Mouse (Mus musculus): Measurements from ENCODE around the gene Gm20388.
"Not testable (repeated sequence)": the region's sequence is repeated elsewhere in the genome, so short reads cannot be mapped to it uniquely, and the experiment has no call there.

Gene Gm20388

GRCm38 (mm10) chr8:122606810-122607209 lies 2696.2 kb downstream of the Gm20388 start:
- no peak for DNase-seq (ENCODE audit: low spot score)

- no peak for DNase-seq (ENCODE audit: low spot score)
Measured at GRCm38 (mm10) chr8:122610209-122610608, 2699.6 kb downstream of the Gm20388 start.

- no peak for DNase-seq (ENCODE audit: low spot score)
Measured at GRCm38 (mm10) chr8:122610612-122611277, 2700.1 kb downstream of the Gm20388 start.

GRCm38 (mm10) chr8:122611295-122612133 lies 2700.9 kb downstream of the Gm20388 start, which contains the start of the genes Galns and Trappc2l:
Gene Galns, minus strand, starts transcription at chr8:122611463.
Gene Trappc2l, plus strand, starts transcription at chr8:122611640.
- DNase-seq (ENCODE audit: low spot score) = peak; percentile 100

GRCm38 (mm10) chr8:122616181-122616905 lies 2705.7 kb downstream of the Gm20388 start:
- DNase-seq (ENCODE audit: low spot score) = no peak

GRCm38 (mm10) chr8:122617947-122618546 lies 2707.4 kb downstream of the Gm20388 start:
- DNase-seq (ENCODE audit: low spot score) = peak; percentile 83

GRCm38 (mm10) chr8:122618660-122619378 lies 2708.2 kb downstream of the Gm20388 start:
- DNase-seq (ENCODE audit: low spot score) = no peak

- no peak for DNase-seq (ENCODE audit: low spot score)
Measured at GRCm38 (mm10) chr8:122620446-122620845, 2709.8 kb downstream of the Gm20388 start.

GRCm38 (mm10) chr8:122622727-122623126 lies 2712.1 kb downstream of the Gm20388 start, which contains the start of gene Pabpn1l:
Gene Pabpn1l, minus strand, starts transcription at chr8:122622739.
- no peak for DNase-seq (ENCODE audit: low spot score)

- DNase-seq (ENCODE audit: low spot score) = no peak
Measured at GRCm38 (mm10) chr8:122623844-122624642, 2713.4 kb downstream of the Gm20388 start.

- no peak for DNase-seq (ENCODE audit: low spot score)
Measured at GRCm38 (mm10) chr8:122624653-122625052, 2714.0 kb downstream of the Gm20388 start.

GRCm38 (mm10) chr8:122625811-122626210 lies 2715.2 kb downstream of the Gm20388 start:
- DNase-seq (ENCODE audit: low spot score) = no peak

GRCm38 (mm10) chr8:122626896-122627295 lies 2716.3 kb downstream of the Gm20388 start:
- DNase-seq (ENCODE audit: low spot score) = no peak

GRCm38 (mm10) chr8:122629388-122629787 lies 2718.7 kb downstream of the Gm20388 start:
- DNase-seq (ENCODE audit: low spot score) = no peak

- DNase-seq (ENCODE audit: low spot score) = no peak
Measured at GRCm38 (mm10) chr8:122630696-122631095, 2720.1 kb downstream of the Gm20388 start.

GRCm38 (mm10) chr8:122632134-122632533 lies 2721.5 kb downstream of the Gm20388 start:
- DNase-seq (ENCODE audit: low spot score) = not testable (repeated sequence)

- no peak for DNase-seq (ENCODE audit: low spot score)
Measured at GRCm38 (mm10) chr8:122633205-122633604, 2722.6 kb downstream of the Gm20388 start.

- no peak for DNase-seq (ENCODE audit: low spot score)
Measured at GRCm38 (mm10) chr8:122635878-122636802, 2725.5 kb downstream of the Gm20388 start.

GRCm38 (mm10) chr8:122636803-122637175 lies 2726.1 kb downstream of the Gm20388 start:
- DNase-seq (ENCODE audit: low spot score) = no peak

All from retina, embryonic 14.5 days (tissue).